Mouse (Mus musculus) small intestine, adult 2 months (tissue): ENCODE measurements around the gene Rgr.

Experiments
- CTCF ChIP-seq: fragments of 200-500 bp; IDR thresholded peaks from 2 replicates; pipeline ENCODE4 v1.5.1; 2012; ENCODE audit warnings: low read depth, mild to moderate bottlenecking, control low read depth, inconsistent platforms, low read length, moderate library complexity, mixed read lengths; ENCODE audit not compliant: insufficient replicate concordance, insufficient read length; ENCODE audit errors: extremely low read depth
- POLR2A ChIP-seq: fragments of 200-500 bp; IDR thresholded peaks from 2 replicates; pipeline ENCODE4 v1.6.1; 2012; ENCODE audit warnings: low read depth, mild to moderate bottlenecking, control low read depth, inconsistent platforms, low read length, moderate library complexity

DNA sequence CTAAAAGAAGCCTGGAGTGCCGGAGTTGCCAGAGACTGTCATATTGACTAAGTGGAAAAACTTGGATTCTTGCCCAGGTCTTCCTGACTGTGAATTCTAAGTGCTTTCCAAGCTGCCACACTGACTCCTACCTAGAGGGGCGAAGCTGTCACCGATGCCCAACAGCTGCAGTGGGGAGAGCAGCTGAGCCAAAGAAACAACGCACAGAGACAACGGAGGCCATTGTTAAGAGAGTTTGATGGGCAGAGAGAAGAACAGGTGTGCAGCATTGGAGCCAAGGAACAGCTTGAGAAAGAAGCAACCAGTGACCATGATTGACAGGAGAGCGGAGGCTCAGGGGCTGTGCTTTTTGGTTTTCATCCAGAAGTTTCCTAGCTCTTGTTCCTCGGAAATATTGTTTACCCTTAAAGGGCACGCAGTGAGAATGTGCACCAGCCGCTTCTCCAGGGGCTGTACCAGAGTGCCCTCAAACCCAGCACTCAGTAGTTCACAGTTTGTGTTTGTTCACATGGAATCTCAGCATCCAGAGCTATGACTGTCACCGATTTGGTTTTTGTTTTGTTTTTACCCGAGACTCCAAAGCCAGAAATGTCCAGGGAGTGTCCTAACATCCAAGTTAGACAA, 16.2 kb downstream of the Rgr start:
- TF ChIP-seq CTCF (no peak), POLR2A (no peak)
